Comparison of ENCODE assay signal across 8 mouse cellular contexts in the genomic region with DNA sequence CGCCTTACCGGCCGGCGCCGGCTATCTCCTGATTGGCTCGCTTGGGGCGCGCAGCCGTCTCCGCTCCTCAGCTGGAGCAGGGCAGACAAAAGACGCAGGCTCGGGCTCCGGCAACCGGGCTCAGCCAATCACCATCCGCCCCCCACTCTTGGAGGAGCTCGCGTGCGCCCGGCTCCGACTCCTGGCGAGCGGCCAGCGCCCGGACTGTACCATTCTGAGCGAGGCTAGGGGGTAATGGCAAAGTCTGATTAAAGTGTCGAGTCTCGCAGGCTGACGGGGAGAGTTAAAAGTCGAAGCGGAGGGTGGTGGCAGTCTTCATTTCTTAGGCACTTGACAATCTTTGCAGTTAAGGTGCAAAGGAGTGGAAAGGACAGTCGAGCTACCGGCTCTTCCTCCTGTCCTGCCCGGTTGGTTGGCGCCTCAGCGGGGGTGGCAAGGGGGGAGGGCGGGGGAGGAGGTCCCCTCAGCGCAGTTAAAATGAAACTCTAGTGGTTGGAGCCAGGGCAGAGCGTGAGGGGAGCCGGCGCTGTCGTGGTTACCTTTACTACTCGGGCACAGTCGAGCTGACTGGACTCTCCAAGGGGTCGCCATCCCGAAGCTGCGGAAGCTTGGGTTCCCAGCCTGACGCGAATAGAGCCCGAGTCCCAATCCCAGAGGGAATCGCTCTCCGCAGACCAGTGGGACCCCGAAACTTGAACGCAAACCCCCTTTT. TPM values are rescaled to one million over a fixed set of nuclear protein-coding genes. Genes with fewer than 3 reads are reported as not detected.
A peak's percentile ranks its signal among the peaks of the same experiment; 100 is the strongest.
DNase-seq lines count a peak whose midpoint lies in the region; ATAC-seq lines count a peak whose summit lies in the region.

A gene (plus strand): TSS at position 479 of the 712 bp plus-strand sequence.

- no peaks in the 10 kb centered on the region for H3K9me3 ChIP-seq in hindbrain, embryonic 11.5 days (ENCODE audit: control insufficient read depth, low read length)

- WGBS in hindbrain, embryonic 11.5 days, result under 1% methylated on average over 49 of the region's 53 CpGs

- H3K9ac ChIP-seq in hindbrain, embryonic 11.5 days (ENCODE audit: low read depth, low read length), result peak within 1 kb of the TSS; percentile 97

- peak within 1 kb of the TSS; percentile 64 for H3K4me2 ChIP-seq in hindbrain, embryonic 11.5 days (replicated peaks; ENCODE audit: low read depth, low read length)

- no peaks in the 10 kb centered on the region for H3K36me3 ChIP-seq in hindbrain, embryonic 11.5 days (ENCODE audit: control insufficient read depth, insufficient read depth, low read length)

- peak; percentile 99 for DNase-seq in Muller cell, postnatal 12 days (ENCODE audit: inconsistent ontology term)
- DNase-seq in cerebellum, adult 9-11 months, result peak; percentile 100
- DNase-seq in frontal cortex, adult 2 months (ENCODE audit: extremely low spot score in 1 of 2, low spot score in 1 of 2), result peak; percentile 98 to 99
- DNase-seq in hindbrain, embryonic 11.5 days (ENCODE audit: low spot score), result peak; percentile 95
- DNase-seq in layer of hippocampus, postnatal 10 days (ENCODE audit: low spot score in 2 of 2), result peak; percentile 98 to 99
- peak; percentile 99 for DNase-seq in lung, postnatal 10 days
- DNase-seq in ovary, postnatal 36 days (ENCODE audit: low spot score), result peak; percentile 98
- DNase-seq in thymus, postnatal 25 days, result peak; percentile 97

- no peaks in the 10 kb centered on the region for H3K27me3 ChIP-seq in hindbrain, embryonic 11.5 days (ENCODE audit: control insufficient read depth, insufficient read depth, low read length)

- H3K27ac ChIP-seq in hindbrain, embryonic 11.5 days (ENCODE audit: low read depth, low read length), result peak within 1 kb of the TSS; percentile 100

- H3K4me1 ChIP-seq in hindbrain, embryonic 11.5 days (replicated peaks; ENCODE audit: control insufficient read depth, insufficient read depth, low read length), result no peaks in the 10 kb centered on the region; the same call in 1 of the 2 replicates

- peak within 1 kb of the TSS; percentile 82 for H3K4me3 ChIP-seq in hindbrain, embryonic 11.5 days (ENCODE audit: low read depth, low read length)

- peak; percentile 99 for ATAC-seq in hindbrain, embryonic 11.5 days (ENCODE audit: low FRiP score)

RNA-seq across cellular contexts. Expression of the gene that starts here (rescaled TPM):
- polyA plus RNA-seq in frontal cortex, adult 2 months (2012; rRNA removed), result 40.4 and 44.9 TPM in 2 replicates
- polyA plus RNA-seq in hindbrain, embryonic 11.5 days (2014; fragmentation: Nextera tagmentation; extraction: Ambion mirVana), result 75.9 and 103 TPM in 2 replicates
- 10 to 100 TPM; 38.3 to 47.1 TPM for total RNA-seq in layer of hippocampus, postnatal 10 days (2021)

Comparison
In these comparisons a context has a peak if more than half of its experiments do, and no peak if none do; other contexts are left out.
1. Peak in every context shown above with its lines: DNase-seq, ATAC-seq, H3K4me3 ChIP-seq and H3K27ac ChIP-seq.